Mouse (Mus musculus) Patski (cell line): ENCODE results near the gene Snu13. TPM values are rescaled to one million over a fixed set of nuclear protein-coding genes. Genes with fewer than 3 reads are reported as not detected.
A peak's percentile ranks its signal among the peaks of the same experiment; 100 is the strongest.

ENCODE experiments used
- ATAC-seq: fragments of 100-300 bp; one replicate; pipeline ENCODE4 v1.8.0; 2021
- CTCF ChIA-PET: fragments of 350-600 bp; sonication (Branson Sonifier 250); formaldehyde crosslinking; loops from one replicate; lab custom pipeline; 2022; ENCODE audit warnings: inconsistent platforms; lab: Charles Lee
- POLR2A ChIA-PET: fragments of 350-600 bp; sonication (Branson Sonifier 250); formaldehyde crosslinking; loops from one replicate; lab custom pipeline; 2022; ENCODE audit warnings: antibody characterized with exemption, inconsistent platforms; lab: Charles Lee
- DNase-seq: peaks from one replicate; pipeline ENCODE4 v3.0.0-alpha.2; 2011; ENCODE audit warnings: low read depth, low spot score
- H3K27me3 ChIP-seq: fragments of 371-371 bp; one replicate; pipeline ENCODE4 v1.5.1; 2021
- CTCF ChIP-seq: fragments of 100-300 bp; IDR thresholded peaks from one replicate; pipeline ENCODE4 v1.5.1; 2021
- in situ Hi-C: fragments of 300-500 bp; cut with MboI; formaldehyde crosslinking; loops from 3 replicates; pipeline ENCODE4 v1.11.1; 2018; ENCODE audit warnings: low pct_unique_long_range_greater_than_20kb, mixed read lengths
- polyA plus RNA-seq: library from polyadenylated mRNA; unstranded; gene quantifications from one replicate; pipeline ENCODE4 v1.2.3, GENCODE M21; 2021

The Snu13 gene
- polyA plus RNA-seq, 1 experiment from 2014 or later = 120 TPM

GRCm38 (mm10) chr15:82027276-82027675 lies 20.1 kb downstream of the Snu13 start:
- H3K27me3 ChIP-seq = no peaks in the 10 kb centered on the region
- POLR2A ChIA-PET = no interaction called here
- DNase-seq (no peak), ATAC-seq (no peak)
- no peak for TF ChIP-seq CTCF
- CTCF ChIA-PET = interaction anchor here (1.2 to 1.4 kb wide), 2 partner anchors 8 to 10 kb away, joined by 3 read pairs; no protein-coding TSS in a partner anchor
- in situ Hi-C loops = no loop called here

GRCm38 (mm10) chr15:82023965-82024635 lies 23.3 kb downstream of the Snu13 start:
- POLR2A ChIA-PET = no interaction called here
- ATAC-seq = no peak
- H3K27me3 ChIP-seq = no peaks in the 10 kb centered on the region
- CTCF ChIA-PET = interaction anchor here (0.8 to 1.8 kb wide), 2 partner anchors 11 to 21 kb away, joined by 5 read pairs; no protein-coding TSS in a partner anchor
- in situ Hi-C loops = no loop called here
- TF ChIP-seq CTCF = no peak
- no peak for DNase-seq

DNA sequence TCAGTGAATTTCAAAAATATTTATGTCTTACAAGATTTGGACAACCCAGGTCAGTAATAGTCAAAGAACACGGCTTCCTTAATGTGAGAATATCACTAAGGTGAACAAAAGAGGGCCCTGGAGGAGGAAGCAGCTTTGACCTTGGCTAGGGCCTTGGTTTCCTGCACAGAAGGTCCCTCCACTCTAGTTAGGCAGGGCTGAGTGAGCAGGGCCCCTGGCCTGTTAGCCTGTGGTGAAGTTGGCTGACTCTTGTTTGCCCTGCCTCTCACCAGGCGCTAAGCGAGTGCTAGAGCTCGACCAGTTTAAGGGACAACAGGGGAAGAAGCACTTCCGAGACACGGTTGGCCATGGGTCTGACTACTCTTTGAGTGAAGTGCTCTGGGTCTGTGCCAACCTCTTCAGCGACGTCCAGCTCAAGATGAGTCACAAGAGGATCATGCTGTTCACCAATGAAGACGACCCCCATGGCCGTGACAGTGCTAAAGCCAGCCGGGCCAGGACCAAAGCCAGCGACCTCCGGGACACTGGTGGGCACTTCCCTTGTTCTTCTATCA lies 24.8 kb downstream of the Snu13 start:
- ATAC-seq (no peak), DNase-seq (no peak)
- TF ChIP-seq CTCF = no peak
- ChIA-PET POLR2A (no interaction called here), CTCF (interaction anchor here (1.2 kb wide), 1 partner anchor 14 kb away, joined by 3 read pairs; no protein-coding TSS in a partner anchor)
- in situ Hi-C loops = no loop called here
- no peaks in the 10 kb centered on the region for H3K27me3 ChIP-seq

- ATAC-seq = no peak
- no peaks in the 10 kb centered on the region for H3K27me3 ChIP-seq
- ChIA-PET CTCF (interaction anchor here (1.1 kb wide), 2 partner anchors 10 to 50 kb away, joined by 3 read pairs; no protein-coding TSS in a partner anchor), POLR2A (no interaction called here)
- TF ChIP-seq CTCF = no peak
- in situ Hi-C loops = no loop called here
- no peak for DNase-seq
Measured at GRCm38 (mm10) chr15:82019288-82019687, 28.1 kb downstream of the Snu13 start.

- ChIA-PET POLR2A (interaction anchor here (0.6 kb wide), 2 partner anchors 20 to 109 kb away, joined by 3 read pairs; no protein-coding TSS in a partner anchor), CTCF (interaction anchor here (1.0 to 1.7 kb wide), 2 partner anchors 17 to 147 kb away, joined by 3 to 4 read pairs; no protein-coding TSS in a partner anchor)
- in situ Hi-C loops = no loop called here
- no peak for TF ChIP-seq CTCF
- no peak for DNase-seq
- H3K27me3 ChIP-seq = no peaks in the 10 kb centered on the region
- ATAC-seq = no peak
Measured at GRCm38 (mm10) chr15:82017461-82017860, 29.9 kb downstream of the Snu13 start.

DNA sequence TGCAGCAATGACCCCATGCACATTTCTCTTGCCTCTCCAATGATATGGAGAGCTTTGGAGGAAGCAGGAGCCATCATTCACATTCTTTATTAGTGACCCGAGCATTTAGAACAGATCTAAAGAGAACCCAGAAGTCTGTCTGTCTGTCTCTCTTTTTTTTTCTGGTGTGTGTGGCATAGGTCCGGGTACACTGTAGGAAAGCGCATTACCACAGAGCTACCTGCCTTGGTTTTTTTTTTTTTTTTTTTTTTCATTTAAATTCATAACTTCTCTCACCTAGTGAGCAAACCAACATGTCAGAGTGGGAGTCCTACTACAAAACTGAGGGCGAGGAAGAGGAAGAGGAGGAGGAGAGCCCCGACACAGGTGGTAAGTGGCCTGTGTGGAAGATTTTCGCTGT lies 30.6 kb downstream of the Snu13 start:
- DNase-seq = no peak
- ATAC-seq = no peak
- ChIA-PET CTCF (interaction anchor here (1.7 kb wide), 1 partner anchor 148 kb away, joined by 4 read pairs; no protein-coding TSS in a partner anchor), POLR2A (interaction anchor here (0.6 kb wide), 1 partner anchor 1381 kb away, joined by 7 read pairs; no protein-coding TSS in a partner anchor)
- no peaks in the 10 kb centered on the region for H3K27me3 ChIP-seq
- TF ChIP-seq CTCF = no peak
- in situ Hi-C loops = no loop called here

GRCm38 (mm10) chr15:82016101-82016808 lies 31.1 kb downstream of the Snu13 start:
- POLR2A ChIA-PET = interaction anchor here (0.6 to 0.8 kb wide), 3 partner anchors 20 to 1381 kb away, joined by 3 to 7 read pairs (median 3); no protein-coding TSS in a partner anchor
- in situ Hi-C loops = no loop called here
- H3K27me3 ChIP-seq = no peaks in the 10 kb centered on the region
- ATAC-seq (peak; percentile 70), DNase-seq (peak; percentile 94)
- no peak for TF ChIP-seq CTCF
- CTCF ChIA-PET = interaction anchor here (1.0 to 2.2 kb wide), 4 partner anchors 19 to 149 kb away, joined by 3 to 12 read pairs (median 4); partner anchors contain the start of gene Pmm1

DNA sequence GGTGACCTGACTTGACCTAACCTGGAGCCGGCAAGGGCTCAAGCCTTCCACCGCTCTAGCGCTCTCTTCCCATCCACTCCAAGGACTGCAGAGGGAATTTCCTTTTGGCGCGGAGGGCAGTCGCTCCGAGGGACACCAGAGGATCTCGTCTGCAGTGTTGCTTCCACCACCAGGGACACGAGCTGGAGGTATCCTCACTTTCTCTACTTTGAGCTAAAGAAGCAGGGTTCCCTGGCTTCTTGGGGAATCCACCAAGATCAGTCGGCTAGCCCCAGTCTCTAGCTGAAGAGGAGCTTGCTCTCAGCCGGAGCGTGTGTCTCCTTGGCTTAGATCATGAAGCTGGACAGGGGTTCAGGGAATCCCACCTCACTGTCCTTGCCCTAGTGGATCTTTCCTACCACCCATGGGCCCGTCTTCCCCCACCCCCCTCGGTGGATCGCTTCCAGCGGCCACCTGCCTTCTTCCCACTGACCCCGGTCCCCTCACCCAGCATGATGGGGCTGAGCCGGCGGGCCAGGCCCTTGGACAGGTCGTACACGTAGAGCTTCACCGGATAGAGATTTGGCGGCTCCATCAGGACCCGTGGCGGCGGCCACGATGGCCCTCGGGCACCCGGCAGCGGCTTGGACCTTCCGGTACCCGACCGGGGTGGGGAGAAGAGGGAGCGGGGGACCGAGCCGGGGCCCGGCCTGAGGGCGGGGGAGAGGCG lies 31.9 kb downstream of the Snu13 start:
- no peak for TF ChIP-seq CTCF
- ATAC-seq (peak; percentile 52), DNase-seq (no peak)
- no peaks in the 10 kb centered on the region for H3K27me3 ChIP-seq
- POLR2A ChIA-PET = interaction anchor here (0.6 to 1.1 kb wide), 3 partner anchors 19 to 82 kb away, joined by 3 to 4 read pairs (median 3); no protein-coding TSS in a partner anchor
- CTCF ChIA-PET = interaction anchor here (1.0 to 2.2 kb wide), 3 partner anchors 20 to 77 kb away, joined by 3 to 12 read pairs (median 5); partner anchors contain the start of gene Pmm1
- in situ Hi-C loops = no loop called here

DNA sequence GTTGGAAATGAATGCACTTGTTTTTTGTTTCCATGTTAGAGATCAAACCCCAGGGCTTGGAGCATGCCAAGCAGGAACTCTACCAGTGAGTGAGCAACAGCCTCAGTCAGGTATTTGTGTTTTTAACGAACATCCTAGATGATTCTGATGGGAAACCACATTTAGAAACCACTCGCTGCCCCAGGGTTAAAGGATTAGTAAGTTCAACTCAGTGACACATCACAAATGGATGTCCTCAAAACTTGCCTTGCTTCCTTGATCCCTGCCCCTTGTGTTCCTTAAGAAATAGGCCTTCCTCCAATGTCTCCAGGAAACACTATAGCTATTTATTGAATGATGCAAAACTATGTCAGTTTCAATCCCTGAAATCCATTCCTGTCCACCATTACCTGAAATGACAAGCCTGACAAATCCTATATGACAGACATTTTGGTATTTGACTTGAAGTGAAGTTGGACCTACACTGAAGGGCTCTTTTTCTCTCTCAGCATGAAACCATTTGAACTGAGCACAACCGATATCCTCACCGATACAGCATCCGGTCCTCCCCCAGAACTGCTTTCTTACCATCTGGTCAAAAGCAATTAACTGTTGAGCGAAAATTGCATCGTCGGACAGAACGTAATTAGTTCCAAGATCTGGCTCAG lies 32.5 kb downstream of the Snu13 start:
- TF ChIP-seq CTCF = no peak
- in situ Hi-C loops = no loop called here
- POLR2A ChIA-PET = interaction anchor here (1.1 kb wide), 1 partner anchor 77 kb away, joined by 4 read pairs; no protein-coding TSS in a partner anchor
- ATAC-seq = no peak
- no peaks in the 10 kb centered on the region for H3K27me3 ChIP-seq
- DNase-seq = no peak
- CTCF ChIA-PET = interaction anchor here (0.9 to 2.2 kb wide), 4 partner anchors 10 to 76 kb away, joined by 3 to 12 read pairs (median 3); no protein-coding TSS in a partner anchor
